Mouse (Mus musculus) testis, adult 2 months (tissue): ENCODE data around the gene Rnf31. TPM values are rescaled to one million over a fixed set of nuclear protein-coding genes. Genes with fewer than 3 reads are reported as not detected.

Experiments used
- H3K27ac ChIP-seq: fragments of 200-500 bp; 2 replicates; pipeline ENCODE4 v1.5.1; 2012; ENCODE audit warnings: low read depth, low read length; ENCODE audit not compliant: control insufficient read depth, insufficient read depth
- H3K27me3 ChIP-seq: fragments of 200-500 bp; 2 replicates; pipeline ENCODE4 v1.6.1; 2012; ENCODE audit warnings: mild to moderate bottlenecking, low read length, moderate library complexity; ENCODE audit not compliant: control insufficient read depth, insufficient read depth
- H3K36me3 ChIP-seq: fragments of 200-500 bp; 2 replicates; pipeline ENCODE4 v1.6.1; 2012; ENCODE audit warnings: mild to moderate bottlenecking, low read length; ENCODE audit not compliant: control insufficient read depth, insufficient read depth
- H3K4me1 ChIP-seq: fragments of 200-500 bp; 2 replicates; pipeline ENCODE4 v1.6.1; 2012; ENCODE audit warnings: low read length; ENCODE audit not compliant: control insufficient read depth, insufficient read depth
- H3K4me3 ChIP-seq: fragments of 200-500 bp; 2 replicates; pipeline ENCODE4 v1.5.1; 2012; ENCODE audit warnings: low read depth, mild to moderate bottlenecking, low read length, moderate library complexity, mixed read lengths; ENCODE audit not compliant: control insufficient read depth
- CTCF ChIP-seq: fragments of 200-500 bp; IDR thresholded peaks from 2 replicates; pipeline ENCODE4 v1.5.1; 2012; ENCODE audit warnings: low read depth, mild to moderate bottlenecking, inconsistent platforms, low read length, moderate library complexity; ENCODE audit not compliant: control insufficient read depth, insufficient read depth, insufficient replicate concordance
- POLR2A ChIP-seq: fragments of 200-500 bp; IDR thresholded peaks from 2 replicates; pipeline ENCODE4 v1.6.1; 2012; ENCODE audit warnings: low read depth, mild to moderate bottlenecking, inconsistent platforms, low read length, moderate library complexity; ENCODE audit not compliant: control insufficient read depth
- polyA plus RNA-seq: library from polyadenylated mRNA; depleted of rRNA; stranded (reverse); fragments of >200 nt; gene quantifications from 2 replicates; pipeline ENCODE4 v1.2.3, GENCODE M21; 2012

Gene Rnf31
- polyA plus RNA-seq, 1 experiment: 7.8 TPM

- no peaks in the 10 kb centered on the region for H3K36me3 ChIP-seq
- no peaks in the 10 kb centered on the region; the same call in 1 of the 2 replicates for H3K4me1 ChIP-seq
- TF ChIP-seq CTCF (no peak), POLR2A (no peak)
- no peaks in the 10 kb centered on the region for H3K27me3 ChIP-seq
- no peak overlapping the region for H3K4me3 ChIP-seq
- H3K27ac ChIP-seq: no peak overlapping the region
Measured at GRCm38 (mm10) chr14:55608339-55608738, 16.8 kb downstream of the Rnf31 start.

GRCm38 (mm10) chr14:55613346-55613745 lies 21.8 kb downstream of the Rnf31 start:
- no peaks in the 10 kb centered on the region for H3K27me3 ChIP-seq
- peak overlapping the region; percentile 66 for H3K27ac ChIP-seq
- no peaks in the 10 kb centered on the region for H3K36me3 ChIP-seq
- H3K4me1 ChIP-seq: peaks cover 5% of the 10 kb centered on the region
- no peak for TF ChIP-seq POLR2A
- no peak overlapping the region for H3K4me3 ChIP-seq

GRCm38 (mm10) chr14:55614565-55615178 lies 23.2 kb downstream of the Rnf31 start:
- Histone ChIP-seq H3K4me3 (no peak overlapping the region), H3K36me3 (no peaks in the 10 kb centered on the region), H3K27ac (no peak overlapping the region), H3K27me3 (no peaks in the 10 kb centered on the region), H3K4me1 (peaks cover 12% of the 10 kb centered on the region)
- TF ChIP-seq POLR2A (no peak), CTCF (no peak)

GRCm38 (mm10) chr14:55615876-55616275 lies 24.4 kb downstream of the Rnf31 start:
- TF ChIP-seq POLR2A: no peak
- no peak for TF ChIP-seq CTCF

GRCm38 (mm10) chr14:55616844-55617243 lies 25.3 kb downstream of the Rnf31 start:
- no peaks in the 10 kb centered on the region for H3K27me3 ChIP-seq
- H3K4me1 ChIP-seq: peaks cover 12% of the 10 kb centered on the region
- TF ChIP-seq CTCF (no peak), POLR2A (no peak)
- no peaks in the 10 kb centered on the region for H3K36me3 ChIP-seq
- H3K4me3 ChIP-seq: peak overlapping the region; percentile 76; the same call in 1 of the 2 replicates
- no peak overlapping the region for H3K27ac ChIP-seq

More at GRCm38 (mm10) chr14:55615876-55616275, 24.4 kb downstream of the Rnf31 start:
- H3K27ac ChIP-seq: no peak overlapping the region
- peaks cover 12% of the 10 kb centered on the region for H3K4me1 ChIP-seq
- no peaks in the 10 kb centered on the region for H3K27me3 ChIP-seq
- H3K36me3 ChIP-seq: no peaks in the 10 kb centered on the region
- no peak overlapping the region for H3K4me3 ChIP-seq

GRCm38 (mm10) chr14:55617822-55618221 lies 26.3 kb downstream of the Rnf31 start, which contains the start of gene Rec8:
Gene Rec8 (plus strand): TSS chr14:55618037.
- TF ChIP-seq POLR2A (peak; percentile 43; the same call in 1 of the 2 replicates), CTCF (no peak)
- H3K27ac ChIP-seq: peak within 1 kb of the TSS; percentile 30
- H3K36me3 ChIP-seq: no peaks in the 10 kb centered on the region
- no peaks in the 10 kb centered on the region for H3K27me3 ChIP-seq
- peaks cover 12% of the 10 kb centered on the region for H3K4me1 ChIP-seq
- H3K4me3 ChIP-seq: peak within 1 kb of the TSS; percentile 76

- no peaks in the 10 kb centered on the region for H3K36me3 ChIP-seq
- H3K27ac ChIP-seq: no peak overlapping the region
- H3K4me3 ChIP-seq: peak overlapping the region; percentile 76
- H3K4me1 ChIP-seq: peaks cover 12% of the 10 kb centered on the region
- TF ChIP-seq CTCF (no peak), POLR2A (0 out of 2 replicates have a peak, but pooled peaks have one; percentile 28)
- no peaks in the 10 kb centered on the region for H3K27me3 ChIP-seq
Measured at GRCm38 (mm10) chr14:55618486-55619195, 27.1 kb downstream of the Rnf31 start.
